Mouse (Mus musculus) left cerebral cortex, postnatal 25 days (tissue): ENCODE measurements around the gene Wdr90. TPM values are rescaled to one million over a fixed set of nuclear protein-coding genes. Genes with fewer than 3 reads are reported as not detected.

Experiments
- DNase-seq, 2 experiments: peaks; one replicate each; pipeline ENCODE4 v3.0.0; 2022; ENCODE audit warnings: low spot score in 2 of 2, mixed read lengths in 1 of 2
- intact Hi-C: fragments of 180-260 bp; cut with DNase I; formaldehyde crosslinking; loops from one replicate; pipeline ENCODE4 v1.15.1; 2025
- total RNA-seq, 2 experiments: library from RNA; stranded (reverse); gene quantifications; 2 replicates each; pipeline ENCODE4 v1.2.3; 2021

Gene Wdr90
- total RNA-seq, 2 experiments from 2014 or later: 29.8 to 31.4 TPM

DNA sequence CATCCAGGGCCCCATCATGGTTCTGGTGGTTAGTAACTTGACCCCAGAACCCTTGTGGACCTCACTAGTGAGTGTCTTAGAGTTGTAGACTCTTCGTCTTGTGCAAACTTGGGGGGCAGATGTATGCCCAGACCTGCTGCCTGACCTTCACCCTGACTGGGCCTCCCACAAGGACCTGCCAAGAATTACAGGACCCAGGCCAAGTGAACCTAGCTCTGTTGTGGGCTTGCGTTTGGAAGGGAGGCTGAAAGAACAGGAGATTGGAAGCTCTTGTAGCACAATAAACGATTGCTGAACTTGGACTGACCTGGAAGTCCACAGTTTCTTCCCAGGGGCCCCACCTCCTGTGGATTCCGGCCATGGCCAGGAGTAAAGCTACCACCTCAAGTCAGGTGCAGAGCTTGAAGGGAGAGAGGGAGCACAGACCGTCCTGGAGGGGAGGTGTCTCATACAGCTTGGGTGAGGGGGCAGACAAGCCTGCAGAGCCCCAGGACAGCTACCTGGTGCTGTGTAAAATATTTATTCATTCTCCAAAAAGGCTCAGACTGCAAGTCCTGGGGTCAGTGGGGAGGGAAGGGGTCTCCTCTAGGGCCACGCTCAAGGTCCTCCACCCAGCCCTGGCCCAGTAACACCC lies 27.2 kb downstream of the Wdr90 start:
- intact Hi-C loops: no loop called here
- DNase-seq: no peak

DNA sequence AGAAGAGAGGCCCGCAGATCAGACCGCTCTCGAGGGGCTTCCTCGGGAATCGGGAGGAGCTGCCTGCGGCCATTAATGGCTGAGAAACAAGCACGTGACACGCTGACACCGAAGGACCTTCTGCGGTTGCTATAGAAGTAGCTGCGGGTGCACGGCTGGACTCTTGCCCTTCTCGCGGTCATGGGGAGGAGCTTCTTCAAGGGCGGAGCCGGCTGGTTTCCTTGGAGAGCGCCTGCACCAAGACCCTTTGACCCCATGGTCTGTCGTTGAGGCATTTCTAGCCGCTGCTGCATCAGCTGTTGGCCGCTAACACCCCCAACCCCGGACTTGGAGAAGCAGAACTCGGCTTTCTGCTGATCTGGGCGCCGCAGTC lies 28.0 kb downstream of the Wdr90 start, which contains the start of gene Stub1:
Stub1 (minus strand) TSS at position 114 of the 373 bp plus-strand sequence.
- intact Hi-C loops: no loop called here

DNA sequence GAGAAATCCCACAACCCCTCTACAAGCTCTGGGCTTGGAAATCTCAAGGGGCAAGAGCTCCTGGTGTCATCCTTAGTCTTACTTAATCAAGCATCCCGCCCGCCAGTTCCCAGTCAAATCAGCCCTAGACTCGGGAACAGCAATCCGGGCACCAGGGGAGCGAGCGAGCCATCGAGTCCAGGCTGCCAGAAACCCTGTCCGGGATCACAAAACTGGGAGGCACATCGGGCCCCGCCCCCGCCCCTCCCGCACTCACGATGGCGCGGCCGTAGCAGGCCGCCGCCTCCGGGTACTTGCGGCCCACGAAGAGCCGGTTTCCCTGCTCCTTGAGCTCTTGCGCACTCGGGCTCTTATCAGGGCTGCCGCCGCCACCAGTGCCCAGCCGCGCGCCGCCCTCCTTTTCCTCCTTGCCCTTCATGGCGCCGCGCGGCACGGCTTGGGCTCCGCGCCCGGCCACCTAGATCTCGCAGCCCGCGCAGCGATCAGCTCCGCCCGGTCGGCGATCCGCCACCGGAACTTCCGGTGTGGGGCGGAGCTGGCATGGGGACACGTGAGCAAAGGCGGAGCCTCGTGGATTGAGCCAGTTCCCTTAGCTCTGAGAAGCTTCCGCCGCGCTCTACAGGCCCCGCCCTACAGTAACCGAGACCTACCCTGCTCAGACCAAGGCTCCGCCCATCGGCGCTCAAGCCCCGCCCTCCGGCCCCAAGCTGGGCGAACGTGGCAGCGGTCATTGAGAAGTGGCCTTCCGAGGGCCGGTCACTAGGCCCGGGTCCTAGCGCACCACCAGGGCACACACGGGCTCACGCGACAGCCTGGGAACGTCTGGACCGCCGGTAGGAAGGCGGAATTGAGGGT lies 28.6 kb downstream of the Wdr90 start:
- peak; percentile 98 to 99 for DNase-seq
- intact Hi-C loops: no loop called here

More for the DNA sequence above, 28.0 kb downstream of the Wdr90 start, which contains the start of gene Stub1:
- DNase-seq: peak; percentile 85 to 90

DNA sequence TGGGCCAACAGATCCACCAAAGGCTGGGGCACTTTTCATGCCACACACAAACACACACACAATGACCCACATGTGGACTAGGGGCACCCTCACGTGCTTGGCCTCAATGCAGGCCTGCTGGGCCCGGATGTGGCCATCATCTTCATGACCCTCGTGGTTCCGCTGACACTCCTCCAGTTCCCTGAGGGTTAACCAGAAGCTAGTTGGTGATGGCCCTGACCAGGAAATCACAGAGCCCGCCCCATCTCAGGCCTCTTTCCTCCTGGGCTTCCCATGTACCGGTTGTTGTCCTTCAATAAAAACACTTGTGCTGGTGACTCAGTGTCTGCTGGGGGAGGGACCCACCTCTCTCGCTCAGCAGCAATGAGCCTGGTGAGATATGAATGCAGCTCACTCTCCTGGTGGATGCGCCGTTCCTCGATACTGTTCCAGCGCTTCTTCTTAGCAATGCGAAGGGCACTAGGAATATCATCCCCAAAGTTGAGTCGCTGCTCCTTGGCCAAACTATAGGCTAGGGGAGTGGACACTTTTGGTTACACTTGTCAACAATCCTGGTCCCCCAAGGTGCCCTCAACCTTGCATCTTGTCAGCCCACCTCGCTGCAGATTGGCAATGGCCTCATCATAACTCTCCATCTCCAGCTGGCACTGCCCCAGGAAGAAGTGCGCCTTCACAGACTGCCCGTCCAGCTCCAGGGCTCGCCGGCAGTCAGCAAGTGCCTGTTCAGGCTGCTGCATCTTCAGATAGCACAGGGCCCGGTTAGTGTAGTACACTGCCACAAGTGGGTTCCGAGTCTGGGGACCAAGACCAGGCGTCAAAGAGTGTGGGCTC lies 29.6 kb downstream of the Wdr90 start:
- intact Hi-C loops: no loop called here
- DNase-seq: no peak

DNA sequence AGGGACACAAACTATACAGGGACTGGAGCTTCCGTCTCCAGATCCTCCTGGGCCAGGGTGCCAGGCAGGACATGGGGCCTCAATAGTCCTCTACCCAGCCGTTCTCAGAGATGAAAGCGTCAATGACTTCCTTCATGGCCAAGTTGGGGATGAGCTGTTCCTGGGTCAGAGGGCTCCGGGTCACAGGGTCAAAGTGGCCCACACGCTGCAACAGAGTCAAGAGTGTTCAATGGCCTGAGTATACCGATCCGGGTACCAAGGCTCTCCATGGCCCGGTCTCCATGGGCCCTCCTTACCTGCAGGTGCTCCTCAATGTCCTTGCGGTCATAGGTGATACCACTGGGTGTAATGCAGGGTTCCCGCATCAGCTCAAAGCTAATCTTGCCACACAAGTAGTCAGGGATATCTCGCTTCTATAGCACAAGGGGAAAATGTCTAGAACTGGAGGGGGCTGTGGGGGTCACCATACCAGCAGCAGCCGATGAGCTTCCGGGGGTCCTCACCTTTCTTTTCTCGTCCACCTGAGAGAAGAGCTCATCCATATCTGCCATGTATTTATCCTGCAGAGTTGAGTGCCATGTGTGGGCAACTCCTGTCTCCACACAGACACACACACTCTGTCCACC lies 30.4 kb downstream of the Wdr90 start:
- intact Hi-C loops: no loop called here
- no peak for DNase-seq

DNA sequence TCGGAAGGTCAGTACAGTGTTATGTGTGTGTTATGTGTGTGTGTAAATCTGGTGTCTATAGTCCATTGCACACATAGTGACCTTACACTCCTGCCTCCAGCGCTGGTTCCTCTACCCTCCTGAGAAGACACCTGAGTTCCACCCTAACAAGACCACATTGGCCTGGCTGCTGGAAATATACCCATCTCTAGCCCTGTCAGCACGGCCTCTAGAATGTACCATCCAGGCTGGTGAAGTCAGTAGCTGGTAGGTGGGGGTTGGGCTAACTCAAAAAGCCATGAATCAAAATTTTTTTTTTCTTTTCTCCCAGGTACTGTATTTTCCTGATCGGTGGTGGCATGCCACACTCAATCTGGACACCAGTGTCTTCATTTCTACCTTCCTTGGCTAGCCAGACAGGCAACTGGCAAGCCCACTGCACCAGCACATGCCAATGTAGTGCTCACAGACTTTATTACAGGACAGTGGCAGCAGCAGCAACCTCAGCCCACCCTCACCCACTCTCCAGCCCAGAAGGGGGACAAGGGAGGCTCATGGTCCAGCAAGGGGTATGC lies 31.0 kb downstream of the Wdr90 start:
- intact Hi-C loops: no loop called here
- DNase-seq: no peak

DNA sequence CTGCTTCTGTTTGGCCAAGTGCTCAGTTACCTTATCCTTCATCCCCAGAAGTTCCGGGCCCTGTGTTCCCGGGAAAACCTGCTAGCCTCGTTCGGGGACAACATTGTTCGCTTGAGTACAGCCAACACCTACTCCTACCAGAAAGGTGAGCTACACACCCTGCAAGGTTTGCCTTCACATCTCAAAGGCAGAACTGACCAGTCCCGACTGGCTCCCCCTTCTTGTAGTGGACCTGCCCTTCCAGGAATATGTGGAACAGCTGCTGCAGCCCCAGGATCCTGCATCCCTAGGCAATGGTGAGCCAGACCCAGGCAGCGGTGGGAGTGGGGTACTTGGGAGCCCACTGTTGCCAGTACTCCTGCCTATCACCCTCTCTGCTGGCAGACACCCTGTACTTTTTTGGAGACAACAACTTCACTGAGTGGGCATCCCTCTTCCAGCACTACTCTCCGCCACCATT lies 31.7 kb downstream of the Wdr90 start:
- DNase-seq: no peak
- intact Hi-C loops: no loop called here

DNA sequence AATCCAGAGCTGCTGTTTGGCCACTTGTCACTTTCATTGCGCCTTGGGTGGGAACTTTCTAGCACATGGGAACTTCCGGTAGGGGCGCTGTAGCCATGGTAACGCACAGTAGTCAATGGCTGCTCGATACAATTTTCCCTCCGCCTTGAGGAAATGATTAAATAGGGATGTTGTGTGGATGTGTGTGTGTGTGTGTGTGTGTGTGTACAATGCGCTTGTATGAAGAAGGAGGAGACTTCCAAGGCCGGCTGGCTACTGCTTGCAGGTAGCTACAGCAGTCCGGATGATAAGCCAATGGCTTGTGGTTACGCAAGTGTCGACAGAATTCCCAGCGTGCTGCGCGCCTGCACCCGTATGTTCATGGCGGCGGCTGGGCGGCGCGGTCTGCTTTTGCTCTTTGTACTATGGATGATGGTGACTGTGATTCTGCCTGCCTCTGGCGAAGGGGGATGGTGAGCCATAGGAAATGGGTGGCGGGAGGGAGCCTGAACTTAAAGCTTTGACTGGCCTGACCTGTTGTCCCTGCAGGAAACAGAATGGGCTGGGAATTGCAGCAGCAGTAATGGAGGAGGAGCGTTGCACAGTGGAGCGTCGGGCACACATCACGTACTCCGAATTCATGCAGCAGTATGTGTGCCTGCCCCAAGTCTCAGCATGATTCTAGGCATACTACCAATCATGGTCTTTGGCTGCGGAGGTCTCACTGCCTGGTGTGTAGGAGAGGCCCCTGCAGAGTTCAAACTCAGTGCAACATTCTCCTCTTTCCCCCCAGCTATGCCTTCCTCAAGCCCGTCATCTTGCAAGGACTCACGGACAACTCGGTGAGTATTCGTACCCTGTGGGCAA lies 32.4 kb downstream of the Wdr90 start, which contains the start of gene Jmjd8:
Jmjd8 (plus strand) TSS at position 156 of the 846 bp plus-strand sequence.
- intact Hi-C loops: no loop called here
- DNase-seq: peak; percentile 90 to 92

DNA sequence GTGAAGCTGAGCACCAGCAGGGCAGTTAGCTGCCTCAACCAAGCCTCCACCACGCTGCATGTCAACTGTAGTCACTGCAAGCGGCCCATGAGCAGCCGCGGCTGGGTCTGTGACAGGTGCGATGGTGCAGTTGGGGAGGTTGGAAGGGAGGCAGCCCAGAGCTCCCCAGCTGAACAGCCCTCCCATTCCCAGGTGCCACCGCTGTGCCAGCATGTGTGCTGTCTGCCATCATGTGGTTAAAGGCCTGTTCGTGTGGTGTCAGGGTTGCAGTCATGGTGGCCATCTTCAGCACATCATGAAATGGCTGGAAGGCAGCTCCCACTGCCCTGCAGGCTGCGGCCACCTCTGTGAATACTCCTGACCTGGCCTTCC lies 33.1 kb downstream of the Wdr90 start:
- no peak for DNase-seq
- intact Hi-C loops: no loop called here

DNA sequence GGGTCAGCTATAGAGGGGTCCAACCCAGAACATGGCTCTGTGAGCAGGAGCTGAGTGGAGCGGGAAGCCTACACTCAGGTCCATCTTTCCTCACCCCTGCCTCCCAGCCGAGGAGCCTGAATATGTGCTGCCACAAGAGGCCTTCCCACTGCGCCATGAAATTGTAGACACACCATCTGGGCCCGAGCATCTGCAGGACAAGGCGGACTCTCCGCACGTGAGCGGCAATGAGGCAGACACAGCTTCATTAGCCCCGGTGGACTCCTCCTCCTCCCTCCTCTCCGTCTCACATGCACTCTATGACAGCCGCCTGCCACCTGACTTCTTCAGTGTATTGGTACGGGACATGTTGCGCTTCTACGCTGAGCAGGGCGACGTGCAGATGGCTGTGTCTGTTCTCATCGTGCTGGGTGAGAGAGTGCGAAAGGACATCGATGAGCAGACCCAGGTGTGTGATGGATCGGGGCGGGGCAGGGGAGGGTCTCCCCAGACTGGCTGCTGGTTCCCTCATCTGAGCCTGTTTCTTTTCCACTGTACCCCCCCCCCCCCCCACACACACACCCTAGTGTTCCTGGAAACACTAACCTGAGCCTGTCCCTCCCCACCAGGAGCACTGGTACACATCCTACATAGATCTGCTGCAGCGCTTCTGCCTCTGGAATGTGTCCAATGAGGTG lies 33.6 kb downstream of the Wdr90 start:
- intact Hi-C loops: no loop called here
- no peak for DNase-seq

DNA sequence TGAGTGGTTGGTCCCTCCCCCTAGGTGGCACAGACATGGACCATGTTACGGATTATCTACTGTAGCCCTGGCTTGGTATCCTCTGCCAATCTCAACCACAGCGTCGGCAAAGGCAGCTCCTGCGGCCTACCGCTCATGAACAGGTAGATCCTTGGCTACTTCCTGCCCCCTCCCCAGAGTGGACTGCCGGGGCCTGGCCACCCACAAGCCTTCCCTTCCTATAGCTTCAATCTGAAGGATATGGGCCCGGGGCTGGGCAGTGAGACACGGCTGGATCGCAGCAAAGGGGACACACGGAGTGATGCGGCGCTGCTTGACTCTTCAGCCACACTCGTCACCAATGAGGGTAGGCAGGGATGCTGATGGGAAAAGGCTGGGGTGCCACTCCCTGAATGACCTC lies 34.3 kb downstream of the Wdr90 start:
- intact Hi-C loops: no loop called here
- no peak for DNase-seq

DNA sequence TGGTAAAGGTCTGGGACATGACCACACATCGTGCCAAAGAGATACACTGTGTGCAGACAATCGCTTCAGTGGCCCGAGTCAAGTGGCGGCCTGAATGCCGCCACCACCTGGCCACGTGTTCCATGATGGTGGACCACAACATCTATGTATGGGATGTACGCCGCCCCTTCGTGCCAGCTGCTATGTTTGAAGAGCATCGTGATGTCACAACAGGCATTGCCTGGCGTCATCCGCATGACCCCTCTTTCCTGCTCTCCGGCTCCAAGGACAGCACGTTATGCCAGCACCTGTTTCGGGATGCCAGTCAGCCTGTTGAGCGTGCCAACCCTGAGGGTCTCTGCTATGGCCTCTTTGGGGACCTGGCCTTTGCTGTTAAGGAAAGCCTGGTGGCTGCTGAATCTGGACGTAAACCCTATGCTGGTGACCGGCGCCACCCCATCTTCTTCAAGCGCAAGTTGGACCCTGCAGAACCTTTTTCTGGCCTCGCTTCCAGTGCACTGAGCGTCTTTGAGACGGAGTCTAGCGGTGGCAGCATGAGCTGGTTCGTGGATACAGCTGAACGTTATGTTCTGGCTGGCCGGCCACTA lies 35.2 kb downstream of the Wdr90 start:
- no peak for DNase-seq
- intact Hi-C loops: loop anchor here (2.0 kb wide), 1 partner anchor 41 kb away; the partner anchor contains the start of gene Haghl

DNA sequence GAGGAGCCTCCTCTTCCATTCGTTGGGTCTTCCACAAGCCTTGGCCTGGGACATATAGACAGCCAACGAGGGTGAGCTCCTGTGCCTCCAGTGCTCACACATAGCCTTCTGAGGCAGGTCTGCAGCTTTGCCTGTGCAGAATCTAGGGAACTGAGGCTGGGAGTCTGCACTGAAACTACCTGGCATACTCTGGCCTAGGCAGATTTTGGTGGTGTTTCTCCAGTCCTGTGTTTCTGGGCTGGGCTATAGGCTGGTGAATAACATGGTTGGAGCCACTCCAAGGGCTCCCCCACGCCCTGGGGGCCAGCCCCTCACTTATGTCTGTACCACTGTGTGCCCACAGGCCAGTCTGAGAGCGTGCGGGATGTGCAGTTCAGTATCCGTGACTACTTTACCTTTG lies 36.0 kb downstream of the Wdr90 start:
- intact Hi-C loops: loop anchor here (2.0 kb wide), 1 partner anchor 41 kb away; the partner anchor contains the start of gene Haghl
- no peak for DNase-seq

DNA sequence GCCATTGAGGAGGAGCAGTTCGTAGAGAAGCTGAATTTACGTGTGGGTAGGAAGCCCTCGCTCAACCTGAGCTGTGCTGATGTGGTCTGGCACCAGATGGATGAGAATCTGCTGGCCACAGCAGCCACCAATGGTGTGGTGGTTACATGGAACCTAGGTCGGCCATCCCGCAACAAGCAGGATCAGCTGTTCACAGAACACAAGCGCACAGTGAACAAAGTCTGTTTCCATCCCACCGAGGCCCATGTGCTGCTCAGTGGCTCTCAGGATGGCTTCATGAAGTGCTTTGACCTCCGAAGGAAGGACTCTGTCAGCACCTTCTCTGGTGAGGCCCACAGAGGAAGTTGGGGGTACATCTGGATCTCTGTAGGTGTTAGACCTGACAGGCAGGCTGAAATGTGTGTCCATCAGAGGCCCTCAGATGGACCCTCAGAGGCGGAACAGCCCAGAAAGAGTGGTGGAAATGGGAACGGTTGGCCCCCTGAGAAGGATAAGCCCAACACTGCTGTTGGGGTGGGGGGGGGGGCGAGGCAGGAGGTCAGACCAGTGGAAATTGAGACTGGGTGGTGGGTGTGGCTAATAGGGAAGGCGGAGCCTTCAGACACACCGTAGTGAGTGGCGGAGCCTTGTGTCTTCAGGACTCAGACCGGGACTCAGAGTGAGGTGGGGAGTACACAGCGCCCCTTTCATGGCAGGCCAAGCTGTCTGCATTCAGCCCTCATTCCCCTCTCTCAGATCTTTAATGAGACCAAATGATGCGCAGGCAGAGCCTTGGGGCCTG lies 36.7 kb downstream of the Wdr90 start:
- intact Hi-C loops: loop anchor here (2.0 kb wide), 1 partner anchor 40 kb away; the partner anchor contains the start of gene Haghl

DNA sequence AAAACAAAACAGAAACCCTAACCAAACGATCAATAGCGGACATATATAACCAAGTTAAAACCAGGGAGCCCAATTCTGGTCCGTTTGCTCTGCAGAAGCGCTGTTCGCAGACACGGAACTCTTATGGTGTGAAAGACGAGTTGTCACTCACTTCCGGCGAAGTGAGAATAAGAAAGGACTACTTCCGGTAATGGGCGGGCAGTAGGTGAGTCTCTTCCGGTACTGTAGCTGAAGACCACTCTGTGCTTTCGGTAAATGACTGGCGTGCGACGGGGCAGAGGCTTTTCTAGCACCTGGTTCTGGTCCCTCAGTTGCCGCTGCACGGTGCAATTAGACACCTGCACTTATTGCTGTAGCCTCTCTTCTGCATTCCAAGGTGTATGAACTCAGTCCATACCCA lies 37.8 kb downstream of the Wdr90 start, which contains the start of gene Wdr24:
Wdr24 (plus strand) TSS at position 176 of the 400 bp plus-strand sequence.
- intact Hi-C loops: loop anchor here (1.0 kb wide), 1 partner anchor 10 kb away; no protein-coding TSS in a partner anchor
- DNase-seq: peak; percentile 80 to 89

More for the DNA sequence above, 36.7 kb downstream of the Wdr90 start:
- no peak for DNase-seq
